Mouse (Mus musculus) forebrain, embryonic 15.5 days (tissue): Measurements from ENCODE around the gene Gtf3c4. TPM values are rescaled to one million over a fixed set of nuclear protein-coding genes. Genes with fewer than 3 reads are reported as not detected.

Experiments
- ATAC-seq: fragments of 200-750 bp; cut with Nextera tagmentation; replicated peaks from 2 replicates; pipeline ENCODE4 v1.8.0; 2017; ENCODE audit warnings: mild to moderate bottlenecking, moderate TSS enrichment, moderate library complexity
- H3K27ac ChIP-seq: fragments of 300-500 bp; sonication (generic); replicated peaks from 2 replicates; pipeline ENCODE4 v1.5.1; 2015; ENCODE audit warnings: mild to moderate bottlenecking, inconsistent platforms
- H3K27me3 ChIP-seq: fragments of 300-500 bp; sonication (generic); 2 replicates; pipeline ENCODE4 v1.6.1; 2015; ENCODE audit warnings: inconsistent platforms
- H3K36me3 ChIP-seq: fragments of 300-500 bp; sonication (generic); 2 replicates; pipeline ENCODE4 v1.6.1; 2015; ENCODE audit warnings: mild to moderate bottlenecking, inconsistent platforms
- H3K4me1 ChIP-seq: fragments of 300-500 bp; sonication (generic); 2 replicates; pipeline ENCODE4 v1.6.1; 2015; ENCODE audit warnings: inconsistent platforms
- H3K4me2 ChIP-seq: fragments of 300-500 bp; sonication (generic); replicated peaks from 2 replicates; pipeline ENCODE4 v1.6.1; 2015; ENCODE audit warnings: mild to moderate bottlenecking, inconsistent platforms
- H3K4me3 ChIP-seq: fragments of 300-500 bp; sonication (generic); 2 replicates; pipeline ENCODE4 v1.5.1; 2015; ENCODE audit warnings: mild to moderate bottlenecking, inconsistent platforms
- H3K9ac ChIP-seq: fragments of 300-500 bp; sonication (generic); replicated peaks from 2 replicates; pipeline ENCODE4 v1.6.1; 2015; ENCODE audit warnings: mild to moderate bottlenecking, inconsistent platforms
- H3K9me3 ChIP-seq: fragments of 300-500 bp; sonication (generic); 2 replicates; pipeline ENCODE4 v1.6.1; 2016; ENCODE audit warnings: inconsistent platforms
- WGBS: fragments of 180-500 bp; shearing (Covaris S2); methylation state at CpG from one replicate; pipeline ENCODE4 v1.1.7; 2015; ENCODE audit warnings: mixed read lengths; 5-methylcytosine and 5-hydroxymethylcytosine counted together
- polyA plus RNA-seq: library from polyadenylated mRNA; unstranded; fragments of >200 nt; fragmentation: Nextera tagmentation; extraction: Ambion mirVana; gene quantifications from 2 replicates; pipeline ENCODE4 v1.2.1, GENCODE M21; 2015

Gtf3c4 gene
- polyA plus RNA-seq, 1 experiment from 2014 or later: 23.1 TPM

DNA sequence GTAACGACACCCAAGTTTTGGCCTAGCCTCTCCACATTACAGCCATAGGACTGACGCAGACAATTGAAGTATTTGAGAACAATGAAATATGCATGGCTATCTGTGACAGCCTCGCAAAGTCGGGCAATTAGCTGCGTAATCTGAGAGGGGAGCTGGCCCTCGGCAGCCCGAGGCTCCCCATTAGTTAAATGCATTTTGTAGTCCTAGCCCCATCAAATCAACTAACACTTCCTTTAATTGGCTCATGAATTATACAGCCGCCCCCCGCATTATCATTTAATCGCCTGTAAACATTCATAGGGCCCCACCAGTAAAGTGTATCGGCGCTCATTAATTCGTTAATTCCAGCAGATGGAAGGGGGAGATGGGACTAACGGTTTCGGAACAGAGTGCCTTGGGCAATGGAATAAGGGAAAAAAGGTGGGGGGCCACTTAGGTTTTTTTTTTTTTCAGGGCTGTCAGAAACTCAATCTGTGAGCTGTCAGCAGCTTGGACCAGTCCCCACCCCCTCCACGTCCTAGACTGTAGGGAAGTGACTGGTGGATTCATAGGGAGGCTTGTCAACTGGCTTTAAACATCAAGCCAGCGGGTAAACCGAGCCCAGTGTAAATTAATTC is 42.6 kb downstream of the Gtf3c4 start:
- H3K9me3 ChIP-seq: no peaks in the 10 kb centered on the region
- H3K36me3 ChIP-seq: no peaks in the 10 kb centered on the region
- ATAC-seq: peak; percentile 91
- WGBS: 6% methylated on average over 18 of the region's 18 CpGs
- peaks cover 13% of the 10 kb centered on the region; the same call in 1 of the 2 replicates for H3K27me3 ChIP-seq
- H3K4me1 ChIP-seq: peaks cover 37% of the 10 kb centered on the region
- H3K4me2 ChIP-seq: peak overlapping the region; percentile 7; the same call in 1 of the 2 replicates
- H3K27ac ChIP-seq: peak overlapping the region; percentile 83
- no peak overlapping the region for H3K4me3 ChIP-seq
- no peak overlapping the region for H3K9ac ChIP-seq

DNA sequence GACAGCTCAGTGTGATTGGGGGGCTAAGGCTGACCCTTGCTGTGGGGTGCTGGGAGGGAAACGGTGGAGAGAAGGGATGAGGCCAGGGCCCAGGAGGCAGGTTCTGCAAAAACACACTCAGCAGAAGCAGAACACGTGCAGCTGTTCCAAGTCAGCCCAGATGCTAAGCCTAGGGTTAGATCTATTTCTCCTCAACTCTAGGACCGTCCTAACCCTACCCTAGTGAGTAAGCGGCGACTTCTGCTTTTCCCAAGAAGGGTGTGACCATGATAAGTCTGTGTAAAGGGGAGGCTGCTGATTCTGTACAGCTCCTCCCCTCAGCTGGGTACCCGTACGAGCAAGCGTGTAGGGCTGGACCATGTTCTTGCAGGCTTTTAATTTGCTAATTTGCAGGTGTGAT is 43.9 kb downstream of the Gtf3c4 start:
- H3K4me3 ChIP-seq: no peak overlapping the region
- H3K9me3 ChIP-seq: no peaks in the 10 kb centered on the region
- H3K4me1 ChIP-seq: peaks cover 40% of the 10 kb centered on the region
- no peak overlapping the region for H3K4me2 ChIP-seq
- WGBS: 69% methylated on average over 8 of the region's 8 CpGs
- no peaks in the 10 kb centered on the region for H3K36me3 ChIP-seq
- peaks cover 16% of the 10 kb centered on the region; the same call in 1 of the 2 replicates for H3K27me3 ChIP-seq
- ATAC-seq: no peak
- no peak overlapping the region for H3K9ac ChIP-seq
- H3K27ac ChIP-seq: no peak overlapping the region

DNA sequence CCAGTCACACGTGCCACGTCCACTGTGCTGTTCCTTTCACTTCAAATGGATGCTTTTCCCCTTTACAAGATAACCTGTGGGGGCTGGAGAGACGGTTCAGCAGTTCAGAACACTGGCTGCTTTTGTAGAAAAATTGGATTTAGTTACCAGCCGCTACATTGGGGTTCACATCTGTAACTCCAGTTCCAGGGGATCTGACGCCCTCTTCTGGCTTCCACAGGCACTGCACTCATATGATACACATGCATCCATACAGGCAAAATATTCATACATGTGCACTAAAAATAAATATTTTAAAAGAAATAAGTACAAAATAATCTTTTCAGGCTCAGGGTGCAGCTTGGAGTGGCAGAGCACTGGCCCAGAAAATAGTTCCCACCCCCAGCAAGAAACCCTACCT is 45.5 kb downstream of the Gtf3c4 start:
- Histone ChIP-seq H3K4me2 (no peak overlapping the region), H3K27me3 (peaks cover 20% of the 10 kb centered on the region), H3K4me3 (no peak overlapping the region), H3K9me3 (no peaks in the 10 kb centered on the region), H3K4me1 (peaks cover 40% of the 10 kb centered on the region), H3K27ac (no peak overlapping the region), H3K36me3 (no peaks in the 10 kb centered on the region), H3K9ac (no peak overlapping the region)
- WGBS: 67% methylated on average over 5 of the region's 5 CpGs
- no peak for ATAC-seq

DNA sequence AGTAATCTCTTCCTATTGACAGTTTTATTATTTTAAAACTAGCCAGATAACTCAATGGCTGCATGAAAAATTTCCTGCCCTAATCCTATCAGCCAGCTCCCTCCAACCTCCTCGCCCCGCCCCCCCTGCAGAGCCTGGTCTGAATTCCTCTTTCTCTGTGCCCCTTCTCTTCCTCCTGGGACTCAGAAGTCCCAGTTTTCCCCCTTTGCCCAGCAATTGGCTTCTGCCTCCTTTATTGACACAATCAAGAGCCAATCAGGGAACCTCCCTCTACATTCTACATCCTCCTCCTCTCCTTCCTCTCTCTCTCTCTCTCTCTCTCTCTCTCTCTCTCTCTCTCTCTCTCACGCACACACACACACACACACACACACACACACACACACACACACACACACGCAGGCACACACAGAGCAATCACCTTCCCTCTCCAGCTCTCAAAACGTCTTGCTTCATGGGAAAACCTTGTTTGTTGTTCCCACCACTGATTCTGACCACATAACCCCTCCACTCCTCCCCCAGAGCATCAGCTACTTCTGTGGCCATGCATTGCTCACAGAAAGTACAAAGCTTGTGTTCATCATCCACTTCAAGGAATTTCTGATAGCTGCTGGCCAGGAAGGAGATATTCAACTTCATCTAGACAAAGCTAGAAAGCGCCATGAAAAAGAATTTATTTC is 47.1 kb downstream of the Gtf3c4 start:
- peaks cover 30% of the 10 kb centered on the region for H3K4me1 ChIP-seq
- H3K27ac ChIP-seq: no peak overlapping the region
- peaks cover 34% of the 10 kb centered on the region for H3K27me3 ChIP-seq
- H3K4me2 ChIP-seq: peak overlapping the region; percentile 35
- H3K36me3 ChIP-seq: no peaks in the 10 kb centered on the region
- no peaks in the 10 kb centered on the region for H3K9me3 ChIP-seq
- no peak overlapping the region for H3K9ac ChIP-seq
- peak; percentile 45 for ATAC-seq
- no peak overlapping the region for H3K4me3 ChIP-seq
- WGBS: 22% methylated on average over 5 of the region's 6 CpGs

DNA sequence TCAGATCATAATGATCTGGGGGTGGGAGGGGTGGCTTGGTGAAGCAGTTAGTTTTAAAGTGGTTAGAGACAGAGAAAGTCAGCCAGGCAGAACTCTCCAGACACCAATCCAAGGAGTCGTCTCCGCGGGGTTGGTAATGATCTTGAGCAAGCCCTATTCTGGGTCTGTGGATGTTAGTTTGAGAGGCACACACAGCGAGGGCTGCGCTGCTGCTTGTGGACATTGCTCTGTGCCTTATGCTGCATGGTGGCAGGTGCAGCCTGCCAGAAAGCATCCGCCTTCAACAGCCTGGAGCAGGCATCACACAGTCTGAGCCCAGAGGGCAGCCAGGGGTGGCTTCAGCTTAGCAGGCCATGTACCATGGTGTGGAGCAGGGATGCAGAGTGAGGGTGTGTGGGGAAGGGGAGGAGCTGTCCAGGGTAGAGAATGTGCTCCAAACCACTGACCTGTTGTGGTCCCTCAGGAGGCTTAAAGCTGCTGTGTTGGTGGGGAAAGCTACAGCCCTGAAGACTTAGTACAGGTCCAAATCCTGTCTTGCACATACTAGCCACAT is 53.0 kb downstream of the Gtf3c4 start:
- H3K9me3 ChIP-seq: no peaks in the 10 kb centered on the region
- peaks cover 78% of the 10 kb centered on the region for H3K27me3 ChIP-seq
- no peak for ATAC-seq
- H3K4me2 ChIP-seq: no peak overlapping the region
- no peaks in the 10 kb centered on the region for H3K36me3 ChIP-seq
- no peak overlapping the region for H3K4me3 ChIP-seq
- H3K27ac ChIP-seq: no peak overlapping the region
- WGBS: 82% methylated on average over 6 of the region's 6 CpGs
- 0 out of 2 replicates have a peak, but pooled peaks cover 5% of the 10 kb centered on the region for H3K4me1 ChIP-seq
- no peak overlapping the region for H3K9ac ChIP-seq

DNA sequence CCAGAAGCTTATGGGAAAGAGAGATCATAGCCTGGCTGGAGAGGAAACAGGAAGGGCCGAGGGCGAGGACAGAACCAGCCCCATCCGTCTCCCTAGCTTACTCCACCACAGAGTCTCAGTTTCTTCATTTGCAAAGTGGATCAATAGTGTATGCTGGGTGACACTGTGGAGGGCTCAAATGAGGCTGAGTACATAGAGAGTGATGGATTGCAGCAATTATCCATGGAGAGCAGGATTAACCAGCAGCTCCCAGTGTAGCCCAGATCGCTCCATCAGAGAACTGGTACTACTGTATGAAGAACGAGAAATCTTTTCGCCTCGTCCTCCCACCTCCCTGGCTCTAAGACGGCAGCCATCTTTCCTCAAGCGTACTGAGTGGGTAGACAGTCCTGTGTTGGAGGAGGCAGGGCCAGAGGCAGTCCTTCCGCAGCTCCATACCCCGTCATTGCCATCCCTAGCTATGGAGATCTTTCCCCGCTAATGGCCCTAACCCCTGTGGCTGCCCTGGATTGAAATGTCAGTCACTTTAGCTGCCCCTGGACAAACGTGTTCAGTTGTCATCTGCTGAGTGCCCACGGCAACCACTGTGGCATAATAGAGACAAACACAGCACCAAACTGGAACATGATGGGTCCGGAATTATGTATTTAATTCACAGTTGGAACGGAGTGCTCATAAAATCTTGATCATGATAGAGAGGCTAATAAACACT is 53.6 kb downstream of the Gtf3c4 start:
- H3K27me3 ChIP-seq: peaks cover 81% of the 10 kb centered on the region
- H3K4me3 ChIP-seq: no peak overlapping the region
- H3K4me2 ChIP-seq: no peak overlapping the region
- H3K9ac ChIP-seq: no peak overlapping the region
- no peaks in the 10 kb centered on the region for H3K9me3 ChIP-seq
- H3K27ac ChIP-seq: no peak overlapping the region
- WGBS: 77% methylated on average over 16 of the region's 16 CpGs
- ATAC-seq: no peak
- 0 out of 2 replicates have a peak, but pooled peaks cover 5% of the 10 kb centered on the region for H3K4me1 ChIP-seq
- no peaks in the 10 kb centered on the region for H3K36me3 ChIP-seq

DNA sequence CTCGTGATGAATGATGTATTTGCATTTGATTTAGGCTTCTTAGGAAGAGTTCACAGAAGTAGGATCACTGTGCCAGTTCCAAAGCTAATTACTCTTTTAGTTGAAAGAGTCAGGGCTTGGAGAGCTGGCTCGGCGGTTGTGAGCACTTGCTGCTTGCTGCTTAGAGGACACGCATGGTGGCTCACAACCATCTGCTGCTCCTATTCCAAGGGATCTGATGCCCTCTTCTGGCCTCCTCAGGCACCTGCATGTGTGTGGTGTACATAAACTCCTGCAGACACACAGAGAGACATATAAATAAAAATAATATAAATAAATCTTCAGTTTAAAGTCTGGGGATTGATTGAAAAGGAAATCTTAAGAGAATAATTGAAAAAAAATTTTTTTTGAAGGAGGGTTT is 58.9 kb downstream of the Gtf3c4 start:
- H3K9me3 ChIP-seq: no peaks in the 10 kb centered on the region
- no peak for ATAC-seq
- WGBS: 58% methylated on average over 4 of the region's 4 CpGs

DNA sequence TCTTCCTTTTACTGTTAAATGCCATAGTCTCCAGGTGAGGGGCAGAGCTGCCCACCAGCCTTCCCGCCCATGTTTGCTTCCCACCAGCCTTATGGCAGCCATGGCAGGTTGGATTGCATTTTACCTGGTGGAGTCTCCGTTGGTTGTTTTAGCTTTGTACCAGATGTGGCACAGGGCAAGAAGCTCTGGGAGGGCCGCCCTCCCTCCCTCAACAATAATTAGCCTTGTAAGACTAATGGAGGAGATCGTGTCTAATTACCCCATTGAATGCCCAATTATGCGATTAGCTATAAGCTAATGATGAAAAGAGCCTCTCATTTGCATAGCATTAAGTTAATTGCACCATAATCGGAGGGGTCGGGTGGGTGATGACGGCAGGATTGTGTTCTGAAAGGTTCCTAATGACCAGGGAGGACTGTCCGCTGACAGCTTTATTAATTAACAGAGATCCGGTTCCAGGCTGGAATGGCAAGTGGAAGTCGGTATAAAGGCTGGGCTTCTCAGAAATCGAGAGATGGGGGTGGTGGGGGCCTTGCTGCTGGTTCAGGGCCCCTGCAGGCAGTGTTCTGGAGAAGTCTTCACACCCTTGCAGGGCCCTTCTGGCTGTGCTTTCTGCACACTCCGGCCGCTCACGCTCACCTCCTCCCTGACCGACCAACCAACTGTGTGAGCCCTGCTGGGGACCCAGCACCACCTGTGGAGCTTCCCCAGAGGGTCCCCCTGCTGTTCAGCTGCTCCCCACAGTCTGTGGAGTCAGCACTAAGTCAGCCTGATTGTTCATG is 60.0 kb downstream of the Gtf3c4 start:
- Histone ChIP-seq H3K4me1 (peaks cover 17% of the 10 kb centered on the region), H3K9ac (no peak overlapping the region), H3K4me2 (no peak overlapping the region), H3K4me3 (no peak overlapping the region), H3K27ac (no peak overlapping the region), H3K9me3 (no peaks in the 10 kb centered on the region), H3K36me3 (no peaks in the 10 kb centered on the region), H3K27me3 (peaks cover 89% of the 10 kb centered on the region)
- ATAC-seq: peak; percentile 78
- 16% methylated on average over 16 of the region's 16 CpGs for WGBS

More for the DNA sequence above, 58.9 kb downstream of the Gtf3c4 start:
- Histone ChIP-seq H3K4me3 (no peak overlapping the region), H3K4me1 (peaks cover 21% of the 10 kb centered on the region), H3K27me3 (peaks cover 89% of the 10 kb centered on the region), H3K4me2 (no peak overlapping the region), H3K27ac (no peak overlapping the region), H3K36me3 (no peaks in the 10 kb centered on the region), H3K9ac (no peak overlapping the region)

DNA sequence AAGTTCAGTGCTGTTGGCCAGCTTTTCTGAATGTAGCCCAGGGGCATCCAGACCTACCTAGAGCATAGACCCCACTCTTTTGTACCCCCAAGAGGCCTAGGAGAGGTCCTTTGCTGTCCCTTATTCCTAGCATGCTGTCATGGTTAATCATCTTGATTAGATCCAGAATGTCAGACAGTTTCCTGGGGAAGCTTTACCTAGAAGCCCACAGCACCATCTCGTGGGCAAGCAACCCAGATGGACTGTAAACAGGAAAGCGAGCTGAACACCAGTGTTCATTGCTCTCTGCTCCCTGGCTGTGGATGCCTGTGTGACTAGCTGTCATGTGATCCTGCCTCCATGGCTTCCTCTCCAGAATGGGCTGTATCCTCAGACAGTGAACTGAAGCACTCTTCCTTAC is 63.4 kb downstream of the Gtf3c4 start:
- Histone ChIP-seq H3K27ac (no peak overlapping the region), H3K9ac (no peak overlapping the region), H3K4me3 (no peak overlapping the region), H3K9me3 (no peaks in the 10 kb centered on the region), H3K4me2 (no peak overlapping the region), H3K36me3 (no peaks in the 10 kb centered on the region), H3K4me1 (peaks cover 16% of the 10 kb centered on the region), H3K27me3 (peaks cover 84% of the 10 kb centered on the region)
- ATAC-seq: no peak
- WGBS: 68% methylated on average over 2 of the region's 2 CpGs

DNA sequence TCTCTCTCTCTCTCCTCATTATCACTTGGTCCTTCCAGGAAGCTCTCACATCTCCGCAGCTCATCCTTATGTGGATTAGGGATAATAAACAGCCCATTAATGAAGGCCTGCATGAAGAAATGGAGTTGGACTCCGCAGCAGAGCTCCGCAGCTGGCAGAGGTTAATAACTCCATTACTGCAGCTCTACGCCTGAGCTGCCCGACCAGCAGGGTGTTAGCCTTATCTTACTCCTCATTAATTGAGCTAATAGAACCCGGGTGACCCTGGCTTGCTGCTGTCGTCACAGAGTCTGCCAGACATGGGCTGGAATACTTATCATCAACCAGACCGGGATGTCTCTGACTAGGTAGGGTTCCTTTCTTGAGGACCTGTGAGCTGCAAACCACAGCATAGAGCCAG is 66.1 kb downstream of the Gtf3c4 start:
- Histone ChIP-seq H3K27ac (no peak overlapping the region), H3K4me1 (no peaks in the 10 kb centered on the region), H3K4me2 (no peak overlapping the region), H3K27me3 (peaks cover 74% of the 10 kb centered on the region), H3K36me3 (no peaks in the 10 kb centered on the region), H3K4me3 (no peak overlapping the region), H3K9me3 (no peaks in the 10 kb centered on the region), H3K9ac (no peak overlapping the region)
- ATAC-seq: no peak
- 45% methylated on average over 8 of the region's 8 CpGs for WGBS
